Mouse (Mus musculus) hindbrain, embryonic 15.5 days (tissue): Measurements from ENCODE around the gene Plekhg5. TPM values are rescaled to one million over a fixed set of nuclear protein-coding genes. Genes with fewer than 3 reads are reported as not detected.

Source experiments
- ATAC-seq: fragments of 200-750 bp; cut with Nextera tagmentation; 2 replicates; pipeline ENCODE4 v1.8.0; 2017; ENCODE audit warnings: low read depth, moderate number of reproducible peaks, moderate TSS enrichment; ENCODE audit not compliant: low FRiP score
- H3K27ac ChIP-seq: fragments of 300-500 bp; sonication (generic); replicated peaks from 2 replicates; pipeline ENCODE4 v1.5.1; 2015; ENCODE audit warnings: mild to moderate bottlenecking, inconsistent platforms
- H3K27me3 ChIP-seq: fragments of 300-500 bp; sonication (generic); 2 replicates; pipeline ENCODE4 v1.6.1; 2015; ENCODE audit warnings: control low read depth, inconsistent platforms
- H3K36me3 ChIP-seq: fragments of 300-500 bp; sonication (generic); 2 replicates; pipeline ENCODE4 v1.6.1; 2015; ENCODE audit warnings: control low read depth, inconsistent platforms
- H3K4me1 ChIP-seq: fragments of 300-500 bp; sonication (generic); replicated peaks from 2 replicates; pipeline ENCODE4 v1.6.1; 2015; ENCODE audit warnings: control low read depth, inconsistent platforms
- H3K4me2 ChIP-seq: fragments of 300-500 bp; sonication (generic); 2 replicates; pipeline ENCODE4 v1.6.1; 2015; ENCODE audit warnings: moderate library complexity, mild to moderate bottlenecking, inconsistent platforms
- H3K4me3 ChIP-seq: fragments of 300-500 bp; sonication (generic); 2 replicates; pipeline ENCODE4 v1.5.1; 2015; ENCODE audit warnings: mild to moderate bottlenecking, inconsistent platforms
- H3K9ac ChIP-seq: fragments of 300-500 bp; sonication (generic); 2 replicates; pipeline ENCODE4 v1.6.1; 2015; ENCODE audit warnings: inconsistent platforms
- H3K9me3 ChIP-seq: fragments of 300-500 bp; sonication (generic); 2 replicates; pipeline ENCODE4 v1.6.1; 2016; ENCODE audit warnings: control low read depth, inconsistent platforms
- WGBS: fragments of 180-500 bp; shearing (Covaris S2); methylation state at CpG from one replicate; pipeline ENCODE4 v1.1.7; 2015; 5-methylcytosine and 5-hydroxymethylcytosine counted together
- polyA plus RNA-seq: library from polyadenylated mRNA; unstranded; fragments of >200 nt; fragmentation: Nextera tagmentation; extraction: Ambion mirVana; gene quantifications from 2 replicates; pipeline ENCODE4 v1.2.1, GENCODE M21; 2015

Plekhg5 gene
- polyA plus RNA-seq, 1 experiment from 2014 or later = 13.5 TPM

DNA sequence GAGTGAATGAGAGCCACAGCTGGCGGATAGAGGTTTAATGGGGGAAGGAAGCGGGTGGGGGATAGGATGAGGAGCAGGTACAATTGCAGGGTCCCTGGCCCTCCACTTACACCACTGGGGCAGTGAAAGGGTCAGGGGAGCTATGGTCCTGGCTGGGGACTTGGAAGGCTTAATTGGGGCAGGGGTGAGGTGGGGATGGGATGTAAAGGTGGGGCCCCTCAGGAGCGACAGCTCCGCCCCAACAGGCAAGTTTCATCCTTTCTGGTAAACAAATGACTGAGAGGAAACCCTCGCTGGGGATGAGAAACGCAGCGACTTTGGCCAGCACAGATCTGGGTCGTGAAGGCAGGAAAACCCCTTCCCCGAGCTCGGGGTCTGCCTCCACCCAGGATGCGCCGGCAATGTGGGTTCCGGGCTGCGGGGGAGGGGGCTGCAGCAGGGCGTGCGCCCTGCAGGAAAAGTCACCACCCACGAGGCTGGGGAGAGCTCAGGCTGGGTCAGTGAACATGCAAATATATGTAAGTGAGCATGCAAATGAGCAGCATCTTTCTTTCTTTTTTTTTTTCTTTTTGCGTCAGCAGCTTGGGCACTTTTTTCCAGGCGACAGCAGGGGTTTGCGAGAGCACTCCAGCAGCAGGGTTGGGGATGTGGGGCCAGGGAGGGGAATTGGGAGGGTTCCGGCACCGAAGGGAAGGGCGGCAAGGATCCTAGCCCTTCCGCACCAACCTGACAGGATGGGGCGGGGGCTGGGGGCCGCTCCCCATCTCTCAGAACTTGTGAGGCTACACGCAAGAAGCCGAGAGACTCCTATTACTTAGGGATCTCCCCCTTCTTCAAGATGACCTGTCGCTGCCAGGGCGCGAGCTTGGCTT, 48.2 kb downstream of the Plekhg5 start:
- H3K36me3 ChIP-seq = no peaks in the 10 kb centered on the region
- peak overlapping the region; percentile 38 for H3K4me2 ChIP-seq
- no peaks in the 10 kb centered on the region for H3K9me3 ChIP-seq
- 1% methylated on average over 31 of the region's 31 CpGs for WGBS
- peaks cover 36% of the 10 kb centered on the region for H3K4me1 ChIP-seq
- H3K9ac ChIP-seq = no peak overlapping the region
- H3K27ac ChIP-seq = no peak overlapping the region
- peaks cover 95% of the 10 kb centered on the region for H3K27me3 ChIP-seq
- H3K4me3 ChIP-seq = peak overlapping the region; percentile 2; the same call in 1 of the 2 replicates
- no peak for ATAC-seq

DNA sequence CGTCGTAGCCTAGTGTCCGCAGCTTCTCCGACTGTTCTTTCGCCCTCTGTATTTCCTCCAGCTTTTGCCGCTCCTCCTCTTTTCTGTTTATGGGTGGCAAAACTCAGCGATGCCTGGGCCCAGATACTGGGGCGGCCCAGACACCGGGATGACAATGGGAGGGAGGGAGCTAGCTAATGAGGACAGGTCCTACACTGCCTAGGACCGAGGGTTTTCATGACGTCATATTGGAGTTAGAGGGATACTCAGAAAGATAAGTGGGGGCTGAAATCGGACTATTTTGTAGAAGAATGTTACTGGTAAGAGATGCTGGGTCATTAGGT, 48.8 kb downstream of the Plekhg5 start:
- no peak for ATAC-seq
- peak overlapping the region; percentile 2; the same call in 1 of the 2 replicates for H3K4me3 ChIP-seq

DNA sequence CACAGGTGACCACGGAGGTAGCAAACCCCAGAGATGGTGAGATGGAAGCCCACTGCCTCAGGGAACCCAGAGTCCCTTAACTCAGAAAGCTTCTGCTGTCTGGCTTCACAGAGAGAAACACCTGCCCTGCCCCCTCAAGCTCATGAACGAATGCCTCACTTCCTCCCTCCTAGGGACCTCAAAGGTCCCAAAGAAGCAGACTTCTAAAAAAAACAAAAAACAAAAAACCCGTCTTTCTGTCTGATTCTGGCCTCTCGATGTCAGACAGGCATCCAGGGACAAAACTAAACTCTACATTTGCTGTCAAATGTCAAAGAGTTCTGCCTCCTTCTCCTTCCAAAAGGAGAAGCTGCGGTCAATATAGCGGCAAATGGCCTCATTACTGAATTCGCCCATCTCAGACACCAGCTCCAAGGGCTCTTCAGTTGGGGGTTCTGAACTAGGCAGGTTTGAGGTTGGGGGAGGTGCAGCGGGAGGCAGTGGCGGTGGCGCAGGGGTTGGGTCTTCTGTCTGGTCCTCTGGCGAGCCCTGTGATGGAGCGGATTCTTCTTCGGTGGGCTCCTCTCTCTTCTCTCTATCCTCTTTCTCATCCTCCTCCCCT, 52.2 kb downstream of the Plekhg5 start:
- Histone ChIP-seq H3K4me1 (peaks cover 36% of the 10 kb centered on the region), H3K9ac (no peak overlapping the region), H3K27ac (no peak overlapping the region), H3K4me3 (no peak overlapping the region), H3K9me3 (no peaks in the 10 kb centered on the region), H3K4me2 (no peak overlapping the region), H3K27me3 (peaks cover 95% of the 10 kb centered on the region), H3K36me3 (no peaks in the 10 kb centered on the region)
- ATAC-seq = no peak
- 8% methylated on average over 13 of the region's 13 CpGs for WGBS

More for the DNA sequence above, 48.8 kb downstream of the Plekhg5 start:
- Histone ChIP-seq H3K9me3 (no peaks in the 10 kb centered on the region), H3K27ac (no peak overlapping the region), H3K36me3 (no peaks in the 10 kb centered on the region), H3K4me1 (peaks cover 36% of the 10 kb centered on the region), H3K9ac (no peak overlapping the region), H3K27me3 (peaks cover 95% of the 10 kb centered on the region), H3K4me2 (peak overlapping the region; percentile 38)
- WGBS = under 1% methylated on average over 12 of the region's 12 CpGs

DNA sequence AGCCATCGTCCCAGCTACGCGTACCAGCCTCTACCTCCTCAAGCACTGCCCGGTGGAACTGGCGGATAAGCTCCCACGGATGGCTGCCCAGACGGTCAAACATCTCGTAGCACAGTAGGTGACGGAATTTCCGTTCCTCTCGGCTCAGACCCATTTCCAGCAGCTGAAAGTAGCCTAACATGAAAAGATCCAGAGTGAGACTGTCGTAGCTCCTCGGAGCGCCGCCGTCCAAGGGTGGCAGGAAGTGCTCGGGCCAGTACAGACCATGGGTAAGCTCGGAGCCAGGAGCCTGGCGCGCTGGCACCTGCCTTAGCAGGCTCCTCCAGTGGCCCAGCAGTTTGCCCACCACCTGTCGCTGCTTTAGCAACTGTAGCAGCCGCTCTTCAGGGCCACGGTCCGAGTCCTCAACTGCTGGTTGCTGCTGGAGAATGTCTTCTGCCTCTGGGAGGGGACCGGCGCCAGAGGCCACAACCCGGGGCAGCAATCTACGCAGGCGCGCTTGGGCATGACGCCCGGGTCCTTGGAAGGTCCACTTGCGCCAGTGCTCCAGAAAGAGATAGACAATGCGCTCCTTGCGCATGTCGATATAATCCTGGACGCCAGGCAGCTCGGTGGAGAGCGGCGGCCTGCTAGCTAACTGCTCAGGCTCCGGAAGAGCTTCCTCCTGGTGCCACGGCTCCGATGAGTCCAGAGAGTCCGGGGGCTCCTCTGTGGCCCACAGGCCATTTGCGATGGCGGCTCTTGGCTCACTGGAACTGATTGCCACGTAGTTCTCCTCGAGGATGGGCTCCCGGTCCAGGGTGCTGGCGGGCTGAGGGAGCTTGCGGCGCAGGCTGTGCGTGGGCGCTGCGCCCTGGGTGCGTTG, 53.1 kb downstream of the Plekhg5 start:
- WGBS = 4% methylated on average over 56 of the region's 56 CpGs
- no peaks in the 10 kb centered on the region for H3K36me3 ChIP-seq
- H3K4me1 ChIP-seq = peaks cover 29% of the 10 kb centered on the region
- H3K27ac ChIP-seq = no peak overlapping the region
- H3K9me3 ChIP-seq = no peaks in the 10 kb centered on the region
- H3K4me2 ChIP-seq = peak overlapping the region; percentile 55
- H3K4me3 ChIP-seq = peak overlapping the region; percentile 24
- peaks cover 96% of the 10 kb centered on the region for H3K27me3 ChIP-seq
- ATAC-seq = no peak
- no peak overlapping the region for H3K9ac ChIP-seq

DNA sequence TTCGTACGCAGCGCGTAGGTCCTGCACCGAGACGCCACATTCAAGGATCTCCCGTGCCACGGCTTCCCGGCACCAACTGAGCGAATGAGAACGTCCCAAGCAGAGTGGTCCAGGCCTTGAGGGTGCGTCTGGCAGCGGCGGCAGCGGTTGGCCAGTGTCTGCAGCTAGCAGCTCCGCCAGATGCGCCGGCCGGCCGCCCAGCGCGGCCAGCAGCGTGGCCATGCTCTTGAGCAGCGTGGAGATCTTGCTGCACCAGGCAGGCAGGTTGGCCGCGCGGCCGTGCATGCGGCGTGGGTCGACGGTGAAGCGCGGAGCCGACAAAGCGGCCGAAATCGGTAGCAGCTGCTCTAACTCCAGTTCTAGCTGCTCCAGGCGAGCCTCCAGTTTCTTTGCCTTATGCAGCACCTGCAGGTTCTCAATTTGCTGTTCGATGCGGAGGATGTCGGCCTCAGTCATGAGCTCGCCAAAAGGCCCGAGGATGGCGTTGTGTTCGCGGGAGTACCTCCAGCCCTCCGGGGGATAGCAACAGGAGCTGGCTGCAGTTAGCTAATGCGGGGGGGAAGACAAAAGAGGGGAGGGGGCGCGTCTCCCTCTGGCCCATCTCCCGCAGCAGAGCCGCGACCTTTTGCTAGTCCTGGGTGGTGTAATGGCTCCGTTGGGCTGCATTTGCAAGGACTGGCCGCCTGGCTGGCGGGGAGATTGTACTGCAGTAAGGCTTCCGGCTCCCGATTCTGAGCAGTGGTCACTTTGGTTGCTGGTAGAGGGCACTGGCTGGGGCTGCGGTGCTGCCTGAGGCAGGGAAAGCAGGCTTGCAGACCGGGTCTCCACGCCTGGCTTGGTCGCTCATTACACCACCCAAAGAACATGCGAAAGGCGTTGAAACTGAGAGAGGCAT, 54.0 kb downstream of the Plekhg5 start:
- WGBS = 3% methylated on average over 65 of the region's 65 CpGs
- H3K27me3 ChIP-seq = peaks cover 96% of the 10 kb centered on the region
- H3K4me1 ChIP-seq = peaks cover 30% of the 10 kb centered on the region
- H3K9ac ChIP-seq = no peak overlapping the region
- no peaks in the 10 kb centered on the region for H3K9me3 ChIP-seq
- H3K4me3 ChIP-seq = peak overlapping the region; percentile 24
- no peak for ATAC-seq
- H3K4me2 ChIP-seq = peak overlapping the region; percentile 55
- H3K36me3 ChIP-seq = no peaks in the 10 kb centered on the region
- H3K27ac ChIP-seq = no peak overlapping the region

DNA sequence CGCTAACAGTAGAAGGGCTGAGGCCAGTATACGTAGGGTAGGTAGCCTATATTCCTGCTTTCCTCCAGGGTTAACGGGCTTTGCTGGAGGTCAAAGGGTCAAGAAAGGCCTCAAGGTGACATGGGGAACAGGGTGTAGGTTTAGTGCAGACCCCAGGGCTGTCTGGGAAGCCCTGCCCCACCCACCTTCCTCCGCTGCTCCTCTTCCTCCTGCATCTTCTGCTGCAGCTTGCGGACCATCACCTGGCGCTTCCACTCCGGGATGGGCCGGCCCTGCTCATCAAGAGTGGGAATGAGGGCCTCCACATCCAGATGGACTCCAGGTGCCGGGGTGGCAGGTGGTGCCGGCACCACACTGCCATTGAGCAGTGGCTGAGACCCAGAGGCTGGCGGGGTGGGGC, 55.6 kb downstream of the Plekhg5 start:
- Histone ChIP-seq H3K36me3 (no peaks in the 10 kb centered on the region), H3K27ac (no peak overlapping the region), H3K9me3 (no peaks in the 10 kb centered on the region), H3K9ac (no peak overlapping the region), H3K27me3 (peaks cover 96% of the 10 kb centered on the region), H3K4me3 (no peak overlapping the region), H3K4me1 (peaks cover 43% of the 10 kb centered on the region), H3K4me2 (no peak overlapping the region)
- no peak for ATAC-seq
- WGBS = 83% methylated on average over 11 of the region's 11 CpGs

DNA sequence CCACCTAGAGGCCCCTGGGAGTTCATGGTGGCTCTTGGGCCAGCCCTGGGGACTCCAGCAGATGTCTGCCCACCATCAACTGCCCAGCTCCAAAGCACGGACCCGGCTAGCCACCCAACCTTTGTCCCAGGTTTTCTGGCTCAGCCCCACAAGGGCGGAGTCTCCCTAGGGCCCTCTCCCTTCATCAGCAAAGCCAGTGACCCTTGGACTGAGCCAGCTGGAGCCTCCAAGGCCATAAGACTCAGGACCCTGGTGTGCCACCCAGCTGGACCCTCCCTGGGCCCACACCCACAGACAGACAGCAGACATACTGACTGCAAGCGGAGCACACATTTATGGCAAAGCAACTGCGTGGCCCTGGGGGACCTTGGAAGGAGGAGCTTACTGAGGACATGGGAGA, 56.5 kb downstream of the Plekhg5 start:
- ATAC-seq = no peak
- Histone ChIP-seq H3K27me3 (peaks cover 96% of the 10 kb centered on the region), H3K36me3 (no peaks in the 10 kb centered on the region), H3K27ac (no peak overlapping the region), H3K9ac (no peak overlapping the region), H3K4me3 (no peak overlapping the region), H3K4me1 (peaks cover 43% of the 10 kb centered on the region), H3K4me2 (no peak overlapping the region), H3K9me3 (no peaks in the 10 kb centered on the region)
- 49% methylated on average over 5 of the region's 5 CpGs for WGBS

DNA sequence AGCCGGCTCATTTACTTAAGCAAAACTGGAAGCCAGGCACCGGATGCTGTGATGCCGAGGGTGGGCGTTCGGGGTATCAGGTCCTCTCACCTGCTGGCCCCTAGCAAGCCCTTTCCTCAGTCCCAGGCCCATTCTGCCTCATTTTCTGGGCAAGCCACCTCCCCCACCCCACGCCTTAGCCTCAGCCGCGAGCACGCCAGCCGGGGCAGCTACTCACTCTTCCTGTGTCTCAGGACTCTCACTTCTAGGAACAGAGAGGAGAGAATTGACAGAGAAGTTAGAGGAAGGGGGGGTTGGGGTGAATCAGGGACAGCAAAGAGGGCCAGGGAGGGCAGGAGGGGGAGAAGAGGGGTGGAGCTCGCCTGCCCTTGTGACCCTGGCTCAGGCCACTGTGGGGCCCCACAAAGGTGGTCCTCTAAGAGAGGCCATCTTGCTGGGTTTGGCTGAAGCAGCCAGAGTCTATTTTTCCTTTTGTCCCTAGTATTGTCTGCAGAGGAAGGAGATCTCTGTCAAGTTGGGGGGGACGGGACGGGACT, 57.2 kb downstream of the Plekhg5 start:
- H3K4me3 ChIP-seq = no peak overlapping the region
- no peaks in the 10 kb centered on the region for H3K9me3 ChIP-seq
- WGBS = 21% methylated on average over 13 of the region's 13 CpGs
- H3K27ac ChIP-seq = no peak overlapping the region
- H3K27me3 ChIP-seq = peaks cover 96% of the 10 kb centered on the region
- no peaks in the 10 kb centered on the region for H3K36me3 ChIP-seq
- no peak overlapping the region for H3K4me2 ChIP-seq
- no peak for ATAC-seq
- H3K4me1 ChIP-seq = peaks cover 43% of the 10 kb centered on the region
- no peak overlapping the region for H3K9ac ChIP-seq

DNA sequence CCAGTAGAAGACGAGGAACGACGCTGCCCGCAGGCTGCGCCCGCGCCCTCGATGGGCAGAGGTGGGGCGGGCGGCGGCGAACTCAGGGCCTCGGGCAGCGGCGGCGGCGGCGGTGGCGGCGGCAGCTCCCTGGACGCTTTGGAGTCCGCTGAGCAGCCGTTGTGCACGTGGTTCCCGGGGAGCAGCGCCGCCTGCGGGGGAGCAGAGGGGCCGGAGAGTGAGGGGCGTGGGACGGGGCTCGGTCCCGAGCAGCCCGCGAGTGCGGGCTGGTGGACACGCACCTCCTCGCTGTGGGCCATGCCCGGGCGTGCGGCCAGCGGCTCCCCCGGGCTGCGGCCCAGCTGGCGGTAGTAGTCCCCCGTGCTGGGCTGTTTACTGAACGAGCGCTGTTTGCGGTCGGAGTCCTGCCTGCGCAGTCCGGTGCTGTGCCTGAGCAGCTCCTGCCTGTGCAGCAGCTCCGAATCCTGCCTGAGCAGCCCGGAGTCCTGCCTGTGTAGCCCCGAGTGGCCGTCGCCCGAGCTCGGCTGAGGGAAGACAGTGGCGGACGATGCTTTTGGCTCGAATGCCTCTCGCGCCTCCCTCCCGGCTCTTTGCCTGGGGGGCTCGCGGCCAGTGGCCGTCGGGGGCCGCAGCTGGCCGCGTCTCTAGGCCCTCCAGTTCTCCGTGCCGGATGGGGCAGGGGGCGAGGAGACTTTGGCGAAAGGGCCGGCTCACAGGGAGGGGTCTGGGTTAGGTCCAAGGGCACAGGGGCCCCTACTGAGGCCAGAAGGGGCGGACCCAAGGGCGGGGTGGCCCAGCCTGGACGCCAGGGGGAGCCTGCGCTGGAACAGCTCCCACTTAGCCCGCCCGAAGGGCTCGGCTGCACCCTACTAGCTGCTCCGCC, 58.7 kb downstream of the Plekhg5 start:
- H3K27ac ChIP-seq = 0 out of 2 replicates have a peak overlapping the region, but pooled peaks have one; percentile 33
- under 1% methylated on average over 85 of the region's 85 CpGs for WGBS
- H3K9ac ChIP-seq = no peak overlapping the region
- peaks cover 84% of the 10 kb centered on the region for H3K27me3 ChIP-seq
- H3K4me2 ChIP-seq = peak overlapping the region; percentile 53
- H3K4me3 ChIP-seq = peak overlapping the region; percentile 31
- peaks cover 33% of the 10 kb centered on the region for H3K4me1 ChIP-seq
- no peaks in the 10 kb centered on the region for H3K9me3 ChIP-seq
- ATAC-seq = peak; percentile 78
- no peaks in the 10 kb centered on the region for H3K36me3 ChIP-seq
